Mouse (Mus musculus) midbrain, embryonic 14.5 days (tissue): Measurements from ENCODE around the gene Trmt5. TPM values are rescaled to one million over a fixed set of nuclear protein-coding genes. Genes with fewer than 3 reads are reported as not detected.

Source experiments
- ATAC-seq: fragments of 200-750 bp; cut with Nextera tagmentation; 2 replicates; pipeline ENCODE4 v1.8.0; 2017; ENCODE audit warnings: moderate number of reproducible peaks, moderate library complexity; ENCODE audit not compliant: low FRiP score, low TSS enrichment
- DNase-seq: peaks from one replicate; pipeline ENCODE4 v3.0.0-alpha.2; 2015
- H3K27ac ChIP-seq: fragments of 300-500 bp; sonication (generic); replicated peaks from 2 replicates; pipeline ENCODE4 v1.5.1; 2014; ENCODE audit warnings: mild to moderate bottlenecking, low read depth, low read length, moderate library complexity
- H3K27me3 ChIP-seq: fragments of 300-500 bp; sonication (generic); 2 replicates; pipeline ENCODE4 v1.6.1; 2014; ENCODE audit warnings: low read length, control low read depth, mixed read lengths; ENCODE audit not compliant: control insufficient read depth, insufficient read depth
- H3K36me3 ChIP-seq: fragments of 300-500 bp; sonication (generic); 2 replicates; pipeline ENCODE4 v1.6.1; 2014; ENCODE audit warnings: low read length, control low read depth; ENCODE audit not compliant: control insufficient read depth, insufficient read depth
- H3K4me1 ChIP-seq: fragments of 300-500 bp; sonication (generic); 2 replicates; pipeline ENCODE4 v1.6.1; 2014; ENCODE audit warnings: mild to moderate bottlenecking, antibody characterized with exemption, low read length, control low read depth; ENCODE audit not compliant: control insufficient read depth, insufficient read depth
- H3K4me2 ChIP-seq: fragments of 300-500 bp; sonication (generic); 2 replicates; pipeline ENCODE4 v1.6.1; 2014; ENCODE audit warnings: mild to moderate bottlenecking, low read length, moderate library complexity
- H3K4me3 ChIP-seq: fragments of 300-500 bp; sonication (generic); replicated peaks from 2 replicates; pipeline ENCODE4 v1.5.1; 2014; ENCODE audit warnings: low read depth, low read length
- H3K9ac ChIP-seq: fragments of 300-500 bp; sonication (generic); replicated peaks from 2 replicates; pipeline ENCODE4 v1.6.1; 2014; ENCODE audit warnings: mild to moderate bottlenecking, low read length, moderate library complexity
- H3K9me3 ChIP-seq: fragments of 300-500 bp; sonication (generic); 2 replicates; pipeline ENCODE4 v1.6.1; 2016; ENCODE audit warnings: low read length, control low read depth, mixed read lengths; ENCODE audit not compliant: control insufficient read depth
- WGBS: fragments of 180-500 bp; shearing (Covaris S2); extraction: QIAGEN DNeasy Blood & Tissue Kit; methylation state at CpG from one replicate; pipeline ENCODE4 v1.1.7; 2014; 5-methylcytosine and 5-hydroxymethylcytosine counted together
- polyA plus RNA-seq: library from polyadenylated mRNA; unstranded; fragments of >200 nt; fragmentation: Nextera tagmentation; extraction: Ambion mirVana; gene quantifications from 2 replicates; pipeline ENCODE4 v1.2.1, GENCODE M21; 2014

Trmt5 gene
- polyA plus RNA-seq: 16.6 and 17.2 TPM in 2 replicates

- WGBS: under 1% methylated on average over 53 of the region's 53 CpGs
- Histone ChIP-seq H3K4me2 (peak within 1 kb of the TSS; percentile 59), H3K27me3 (no peaks in the 10 kb centered on the region), H3K27ac (peak within 1 kb of the TSS; percentile 72), H3K9ac (peak within 1 kb of the TSS; percentile 69), H3K4me3 (peak within 1 kb of the TSS; percentile 67), H3K9me3 (no peaks in the 10 kb centered on the region), H3K36me3 (peaks cover 10% of the 10 kb centered on the region), H3K4me1 (peaks cover 13% of the 10 kb centered on the region; the same call in 1 of the 2 replicates)
- peak; percentile 97 for DNase-seq
- ATAC-seq: peak; percentile 97
Observed at GRCm38 (mm10) chr12:73286287-73287092, at the start of gene Trmt5, which contains the start of gene Slc38a6. Gene Trmt5, minus strand, starts transcription at chr12:73286710. Gene Slc38a6, plus strand, starts transcription at chr12:73286779.

- ATAC-seq: no peak; the same call in 1 of the 2 replicates
- Histone ChIP-seq H3K27ac (no peak overlapping the region), H3K4me1 (peaks cover 8% of the 10 kb centered on the region; the same call in 1 of the 2 replicates), H3K4me2 (no peak overlapping the region), H3K9ac (no peak overlapping the region), H3K27me3 (no peaks in the 10 kb centered on the region), H3K4me3 (no peak overlapping the region), H3K9me3 (no peaks in the 10 kb centered on the region), H3K36me3 (no peaks in the 10 kb centered on the region)
- WGBS: 59% methylated on average over 8 of the region's 8 CpGs
- DNase-seq: peak; percentile 73
Observed at GRCm38 (mm10) chr12:73334051-73334551, 47.6 kb upstream of the Trmt5 start.

GRCm38 (mm10) chr12:73332701-73333100, 46.2 kb upstream of the Trmt5 start:
- Histone ChIP-seq H3K27ac (no peak overlapping the region), H3K4me1 (peaks cover 8% of the 10 kb centered on the region; the same call in 1 of the 2 replicates), H3K4me3 (no peak overlapping the region), H3K27me3 (no peaks in the 10 kb centered on the region), H3K9ac (no peak overlapping the region), H3K36me3 (no peaks in the 10 kb centered on the region), H3K4me2 (no peak overlapping the region), H3K9me3 (no peaks in the 10 kb centered on the region)
- ATAC-seq: no peak
- no peak for DNase-seq
- WGBS: 78% methylated on average over 4 of the region's 4 CpGs

DNA sequence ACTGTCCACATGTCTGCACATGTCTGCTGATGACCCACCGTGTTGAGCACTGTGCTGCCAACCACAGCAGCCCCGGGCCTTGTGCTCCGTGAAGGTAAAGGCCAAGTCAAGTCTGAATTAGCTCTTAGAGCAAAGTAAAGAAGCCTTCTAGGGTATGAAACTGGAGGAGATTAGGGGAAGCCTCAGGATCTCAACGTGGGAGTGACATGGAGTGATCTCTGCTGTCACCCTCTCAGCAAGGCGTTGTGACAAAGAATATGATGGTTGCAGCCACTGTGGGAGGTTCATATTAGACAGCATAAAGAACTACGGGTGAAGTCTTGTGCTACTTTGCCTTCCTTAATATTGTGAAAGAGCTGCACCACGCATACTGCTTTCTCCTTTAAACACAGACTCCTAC, 43.7 kb upstream of the Trmt5 start:
- H3K27me3 ChIP-seq: no peaks in the 10 kb centered on the region
- H3K9ac ChIP-seq: no peak overlapping the region
- no peak for DNase-seq
- ATAC-seq: no peak
- no peak overlapping the region for H3K27ac ChIP-seq
- no peak overlapping the region for H3K4me3 ChIP-seq
- H3K36me3 ChIP-seq: no peaks in the 10 kb centered on the region
- peaks cover 8% of the 10 kb centered on the region; the same call in 1 of the 2 replicates for H3K4me1 ChIP-seq
- no peaks in the 10 kb centered on the region for H3K9me3 ChIP-seq
- 87% methylated on average over 7 of the region's 7 CpGs for WGBS
- no peak overlapping the region for H3K4me2 ChIP-seq

DNA sequence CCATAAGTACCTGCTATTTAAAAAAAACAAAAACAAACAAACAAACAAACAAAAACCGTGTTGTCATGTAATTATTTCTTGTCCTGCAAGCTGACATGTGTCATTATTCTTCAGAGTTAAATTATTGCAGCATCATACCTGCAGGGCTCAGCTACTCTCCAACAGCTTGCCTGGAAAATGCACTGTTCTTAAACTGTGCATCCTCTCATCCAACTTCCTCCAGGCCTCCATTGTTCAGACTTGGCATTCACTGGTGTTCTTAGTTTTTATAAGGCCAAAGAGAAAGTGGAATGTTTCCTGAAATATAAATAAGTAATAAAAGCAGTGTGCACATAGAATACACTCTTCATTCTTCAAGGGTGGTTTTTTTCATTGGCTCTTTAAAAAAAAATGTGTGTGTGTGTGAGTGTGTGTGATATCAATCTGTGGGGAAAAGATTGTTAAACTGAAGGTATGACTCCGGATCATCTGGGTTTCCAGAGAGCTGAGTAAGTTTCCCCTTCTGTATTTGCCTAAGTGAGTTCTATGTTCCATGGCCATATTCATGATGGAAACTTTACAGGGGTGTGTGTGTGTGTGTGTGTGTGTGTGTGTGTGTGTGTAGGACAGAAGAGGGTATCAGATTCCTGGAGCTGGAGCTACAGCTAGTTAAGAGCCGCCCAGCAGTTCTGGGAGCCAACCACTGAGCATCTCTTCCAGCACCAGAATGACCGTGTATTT, 42.1 kb upstream of the Trmt5 start:
- H3K9me3 ChIP-seq: no peaks in the 10 kb centered on the region
- DNase-seq (no peak), ATAC-seq (no peak)
- no peak overlapping the region for H3K4me2 ChIP-seq
- no peaks in the 10 kb centered on the region for H3K4me1 ChIP-seq
- H3K9ac ChIP-seq: no peak overlapping the region
- H3K36me3 ChIP-seq: no peaks in the 10 kb centered on the region
- 93% methylated on average over 4 of the region's 4 CpGs for WGBS
- H3K27me3 ChIP-seq: no peaks in the 10 kb centered on the region
- H3K27ac ChIP-seq: no peak overlapping the region
- no peak overlapping the region for H3K4me3 ChIP-seq

- no peaks in the 10 kb centered on the region for H3K4me1 ChIP-seq
- ATAC-seq (no peak), DNase-seq (no peak)
- no peaks in the 10 kb centered on the region for H3K27me3 ChIP-seq
- no peaks in the 10 kb centered on the region for H3K9me3 ChIP-seq
- H3K4me3 ChIP-seq: no peak overlapping the region
- H3K4me2 ChIP-seq: no peak overlapping the region
- H3K27ac ChIP-seq: no peak overlapping the region
- H3K9ac ChIP-seq: no peak overlapping the region
- 81% methylated on average over 3 of the region's 3 CpGs for WGBS
- H3K36me3 ChIP-seq: no peaks in the 10 kb centered on the region
Observed at GRCm38 (mm10) chr12:73327381-73327780, 40.9 kb upstream of the Trmt5 start.

- Histone ChIP-seq H3K4me1 (no peaks in the 10 kb centered on the region), H3K4me2 (no peak overlapping the region), H3K9ac (no peak overlapping the region), H3K27me3 (no peaks in the 10 kb centered on the region), H3K36me3 (no peaks in the 10 kb centered on the region), H3K4me3 (no peak overlapping the region), H3K27ac (no peak overlapping the region), H3K9me3 (no peaks in the 10 kb centered on the region)
- WGBS: 68% methylated on average over 4 of the region's 4 CpGs
- DNase-seq (no peak), ATAC-seq (no peak)
Observed at GRCm38 (mm10) chr12:73325617-73326016, 39.1 kb upstream of the Trmt5 start.

- 74% methylated on average over 2 of the region's 2 CpGs for WGBS
- no peak for DNase-seq
- H3K4me3 ChIP-seq: no peak overlapping the region
- no peak for ATAC-seq
- no peaks in the 10 kb centered on the region for H3K4me1 ChIP-seq
- no peak overlapping the region for H3K27ac ChIP-seq
- no peaks in the 10 kb centered on the region for H3K36me3 ChIP-seq
- H3K9ac ChIP-seq: no peak overlapping the region
- H3K9me3 ChIP-seq: no peaks in the 10 kb centered on the region
- no peaks in the 10 kb centered on the region for H3K27me3 ChIP-seq
- H3K4me2 ChIP-seq: no peak overlapping the region
Observed at GRCm38 (mm10) chr12:73325181-73325580, 38.7 kb upstream of the Trmt5 start.
